Comparison of ENCODE assay signal across 8 mouse cellular contexts in genomic region chr4:47255641-47256040, GRCm38 (mm10). TPM values are rescaled to one million over a fixed set of nuclear protein-coding genes. Genes with fewer than 3 reads are reported as not detected.
DNase-seq lines count a peak whose midpoint lies in the region; ATAC-seq and TF ChIP-seq lines count a peak whose summit lies in the region.

No protein-coding gene starts in this region.

- H3K4me1 ChIP-seq in kidney, adult 2 months (ENCODE audit: control insufficient read depth, insufficient read depth, low read length) = no peaks in the 10 kb centered on the region
- H3K4me1 ChIP-seq in liver, embryonic 13.5 days (replicated peaks) = peaks cover 6% of the 10 kb centered on the region; the same call in 1 of the 2 replicates

- no peak overlapping the region for H3K4me3 ChIP-seq in kidney, adult 2 months (ENCODE audit: insufficient read depth, low read depth, low read length)
- no peak overlapping the region for H3K4me3 ChIP-seq in liver, embryonic 13.5 days (replicated peaks)

- no peak overlapping the region for H3K4me2 ChIP-seq in liver, embryonic 13.5 days

- no peak overlapping the region for H3K9ac ChIP-seq in liver, embryonic 13.5 days

- no peak for TF ChIP-seq POLR2A in kidney, adult 2 months (IDR thresholded peaks at IDR 0.05; ENCODE audit: low read depth, low read length)

- 0 out of 2 replicates have a peak, but pooled peaks cover 5% of the 10 kb centered on the region for H3K9me3 ChIP-seq in liver, embryonic 13.5 days (replicated peaks)

- DNase-seq in 416B (ENCODE audit: low read depth) (peak; percentile 67), NIH3T3 (ENCODE audit: low read depth) (peak; percentile 84)
- peak; percentile 78 to 85 for DNase-seq in cerebellum, postnatal 14 days
- DNase-seq in gastrocnemius, adult 8-10 months (ENCODE audit: low spot score in 2 of 2) = peak; percentile 57 to 59
- DNase-seq in kidney, adult 2 months = peak; percentile 84
- DNase-seq in liver, embryonic 13.5 days = peak; percentile 49
- peak; percentile 58 to 60 for DNase-seq in thymus, adult 18-20 months

- 47% methylated on average over 4 of the region's 4 CpGs for WGBS in kidney, adult 2 months
- 16% methylated on average over 4 of the region's 4 CpGs for WGBS in liver, embryonic 13.5 days (ENCODE audit: insufficient replicate concordance)

- no peaks in the 10 kb centered on the region for H3K27me3 ChIP-seq in kidney, adult 2 months (replicated peaks; ENCODE audit: control insufficient read depth, insufficient read depth, low read length)
- H3K27me3 ChIP-seq in liver, embryonic 13.5 days = no peaks in the 10 kb centered on the region

- no peaks in the 10 kb centered on the region for H3K36me3 ChIP-seq in kidney, adult 2 months (ENCODE audit: control insufficient read depth, insufficient read depth, low read length)
- H3K36me3 ChIP-seq in liver, embryonic 13.5 days = no peaks in the 10 kb centered on the region

- 0 out of 2 replicates have a peak, but pooled peaks have one; percentile 52 for ATAC-seq in liver, embryonic 13.5 days (ENCODE audit: low read depth)
- peak; percentile 45 for ATAC-seq in neutrophil, adult 5-6 weeks (ENCODE audit: extremely low read depth, insufficient number of reproducible peaks, low FRiP score, poor library complexity, severe bottlenecking)

- H3K27ac ChIP-seq in kidney, adult 2 months (ENCODE audit: insufficient read depth, low read depth, low read length) = no peak overlapping the region
- H3K27ac ChIP-seq in liver, embryonic 13.5 days = no peak overlapping the region

- peak; percentile 93 for TF ChIP-seq CTCF in kidney, adult 2 months (conservative IDR thresholded peaks at IDR 0.05; ENCODE audit: insufficient read depth, insufficient read length, low read depth, low read length)

RNA-seq across cellular contexts. Expression of gene Col15a1, which starts 47.7 kb away (rescaled TPM):
- 10 to 100 TPM in 3 of 4 experiments, 1 to 10 TPM in 1; 9.7 to 30.8 (median 14.9) TPM for total RNA-seq in gastrocnemius, adult 8-10 months (2022)
- polyA plus RNA-seq in kidney, adult 2 months (2012; rRNA removed) = 50.0 and 59.5 TPM in 2 replicates
- 0.36 and 0.37 TPM in 2 replicates for polyA plus RNA-seq in liver, embryonic 13.5 days (2015; fragmentation: Nextera tagmentation; extraction: Ambion mirVana)
- 0.25 TPM in 1 of 2 replicates, not detected in the other for total RNA-seq in neutrophil, adult 5-6 weeks (2017)
